Comparison of ENCODE assay signal across 8 mouse cellular contexts in genomic region chr8:70302358-70302890, GRCm38 (mm10). TPM values are rescaled to one million over a fixed set of nuclear protein-coding genes. Genes with fewer than 3 reads are reported as not detected.
A peak's percentile ranks its signal among the peaks of the same experiment; 100 is the strongest.
DNase-seq lines count a peak whose midpoint lies in the region; ATAC-seq lines count a peak whose summit lies in the region.

Gene Ddx49 (minus strand): TSS chr8:70302489.
Gene Cope (plus strand): TSS chr8:70302518.

- peak within 1 kb of the TSS; percentile 89 for H3K4me3 ChIP-seq in heart, embryonic 10.5 days
- peak within 1 kb of the TSS; percentile 97 for H3K4me3 ChIP-seq in kidney, embryonic 15.5 days (replicated peaks)

- H3K36me3 ChIP-seq in heart, embryonic 10.5 days = peaks cover 59% of the 10 kb centered on the region
- peaks cover 59% of the 10 kb centered on the region for H3K36me3 ChIP-seq in kidney, embryonic 15.5 days

- ATAC-seq in erythroblast, adult 5-6 weeks (replicated peaks; ENCODE audit: low FRiP score, poor library complexity, severe bottlenecking) = peak; percentile 93
- ATAC-seq in kidney, embryonic 15.5 days (replicated peaks; ENCODE audit: low FRiP score) = peak; percentile 92
- peak; percentile 90 for ATAC-seq in monocyte, adult 5-6 weeks (replicated peaks; ENCODE audit: insufficient number of reproducible peaks, low FRiP score, low TSS enrichment, poor library complexity, severe bottlenecking)

- H3K9me3 ChIP-seq in heart, embryonic 10.5 days = no peaks in the 10 kb centered on the region
- H3K9me3 ChIP-seq in kidney, embryonic 15.5 days (replicated peaks) = no peaks in the 10 kb centered on the region

- peak; percentile 95 for DNase-seq in B cell, adult 2 months
- peak; percentile 98 for DNase-seq in brain, adult 2 months (ENCODE audit: low read depth, low spot score)
- peak; percentile 96 for DNase-seq in heart, embryonic 10.5 days (ENCODE audit: low spot score)
- DNase-seq in liver = peak; percentile 90
- peak; percentile 87 to 94 for DNase-seq in spleen, postnatal 4 days (ENCODE audit: low spot score in 2 of 2)

- peak within 1 kb of the TSS; percentile 91 for H3K9ac ChIP-seq in kidney, embryonic 15.5 days

- peaks cover 25% of the 10 kb centered on the region for H3K4me1 ChIP-seq in heart, embryonic 10.5 days
- peaks cover 31% of the 10 kb centered on the region for H3K4me1 ChIP-seq in kidney, embryonic 15.5 days

- H3K27me3 ChIP-seq in heart, embryonic 10.5 days (ENCODE audit: insufficient read depth, poor library complexity, severe bottlenecking) = no peaks in the 10 kb centered on the region
- no peaks in the 10 kb centered on the region for H3K27me3 ChIP-seq in kidney, embryonic 15.5 days

- H3K27ac ChIP-seq in heart, embryonic 10.5 days = peak within 1 kb of the TSS; percentile 93
- H3K27ac ChIP-seq in kidney, embryonic 15.5 days = peak within 1 kb of the TSS; percentile 88

- under 1% methylated on average over 40 of the region's 40 CpGs for WGBS in heart, embryonic 10.5 days
- WGBS in kidney, embryonic 15.5 days = 0% methylated on average over 40 of the region's 40 CpGs

- H3K4me2 ChIP-seq in kidney, embryonic 15.5 days = peak within 1 kb of the TSS; percentile 87

RNA-seq across cellular contexts. Expression of gene Ddx49, which starts in this region (rescaled TPM):
- total RNA-seq in erythroblast, adult 5-6 weeks (2015; ENCODE audit: low replicate concordance) = 15.0 TPM in 2 replicates
- total RNA-seq in erythroblast, adult 5-6 weeks (2017; ENCODE audit: low replicate concordance) = 23.3 and 40.0 TPM in 2 replicates
- 40.5 and 47.5 TPM in 2 replicates for polyA plus RNA-seq in heart, embryonic 10.5 days (2016; fragmentation: Nextera tagmentation; extraction: Ambion mirVana)
- 45.1 and 49.0 TPM in 2 replicates for polyA plus RNA-seq in kidney, embryonic 15.5 days (2015; fragmentation: Nextera tagmentation; extraction: Ambion mirVana)
- total RNA-seq in monocyte, adult 5-6 weeks (2017) = 74.6 to 94.0 TPM (median 75.3 TPM) in 3 replicates

RNA-seq across cellular contexts. Expression of gene Cope, which starts in this region (rescaled TPM):
- 52.7 and 89.2 TPM in 2 replicates for total RNA-seq in erythroblast, adult 5-6 weeks (2015; ENCODE audit: low replicate concordance)
- total RNA-seq in erythroblast, adult 5-6 weeks (2017; ENCODE audit: low replicate concordance) = 36.9 and 53.7 TPM in 2 replicates
- 379 and 398 TPM in 2 replicates for polyA plus RNA-seq in heart, embryonic 10.5 days (2016; fragmentation: Nextera tagmentation; extraction: Ambion mirVana)
- polyA plus RNA-seq in kidney, embryonic 15.5 days (2015; fragmentation: Nextera tagmentation; extraction: Ambion mirVana) = 320 and 327 TPM in 2 replicates
- total RNA-seq in monocyte, adult 5-6 weeks (2017) = 79.7 to 131 TPM (median 108 TPM) in 3 replicates

Comparison
In these comparisons a context has a peak if more than half of its experiments do, and no peak if none do; other contexts are left out.
1. Peak in every context shown above with its lines: DNase-seq, ATAC-seq, H3K4me3 ChIP-seq and H3K27ac ChIP-seq.